Mouse (Mus musculus) embryonic fibroblast, embryonic 13.5 days (primary cell): ENCODE measurements around the gene Zfp821.

Experiments
- CTCF ChIP-seq: IDR thresholded peaks from 2 replicates; pipeline ENCODE4 v1.5.1; 2011; ENCODE audit warnings: mild to moderate bottlenecking, control low read depth, low read length, moderate library complexity, borderline replicate concordance; ENCODE audit not compliant: insufficient read depth
- POLR2A ChIP-seq: IDR thresholded peaks from 2 replicates; pipeline ENCODE4 v1.6.1; 2011; ENCODE audit warnings: low read depth, mild to moderate bottlenecking, control low read depth, low read length, moderate library complexity

DNA sequence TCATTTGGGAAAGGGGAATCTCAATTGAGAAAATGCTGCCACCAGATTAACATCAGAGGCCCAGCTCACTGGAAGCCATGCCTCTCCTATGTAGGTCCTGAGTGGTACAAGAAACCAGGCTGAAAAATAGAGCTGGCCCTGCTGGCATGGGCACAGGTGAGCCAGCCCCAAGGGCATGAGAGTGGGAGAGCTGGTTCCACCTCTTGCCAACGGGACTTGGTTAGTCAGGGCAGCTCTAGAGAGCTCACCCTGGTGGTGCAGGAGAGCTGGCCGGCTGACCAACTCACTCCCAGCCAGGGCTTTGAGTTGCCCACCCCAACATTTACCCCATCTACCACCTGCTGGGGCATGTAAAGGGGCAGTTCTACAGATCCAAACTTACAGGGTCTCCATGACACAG, 31.8 kb upstream of the Zfp821 start:
- no peak for TF ChIP-seq CTCF
- no peak for TF ChIP-seq POLR2A
